Mouse (Mus musculus): ENCODE data around the gene Mlph. TPM values are rescaled to one million over a fixed set of nuclear protein-coding genes. Genes with fewer than 3 reads are reported as not detected.

Gene Mlph
- polyA plus RNA-seq, 1 experiment = not detected

DNA sequence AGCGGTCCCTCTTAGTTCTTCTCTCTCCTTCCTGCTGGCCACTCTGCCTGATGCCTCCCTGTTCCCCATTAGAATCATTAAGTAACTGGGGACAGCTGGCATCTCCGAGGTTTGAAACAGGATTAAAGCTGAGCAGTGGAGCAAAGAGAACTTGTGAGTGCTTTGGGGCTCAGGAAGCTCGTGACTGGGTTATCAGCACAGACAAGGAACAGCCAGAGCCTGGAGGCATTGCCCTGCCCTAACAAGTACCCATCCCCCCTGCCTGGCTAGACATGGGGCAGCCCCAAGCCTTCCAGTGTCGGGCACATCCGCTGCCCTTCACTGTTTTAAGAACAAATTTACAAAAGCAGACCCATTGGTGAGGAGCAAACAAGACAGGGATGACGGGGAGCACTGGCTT is 2.6 kb downstream of the Mlph start:
- Histone ChIP-seq H3K4me1 (ENCODE audit: control insufficient read depth, insufficient read depth, low read length) (no peaks in the 10 kb centered on the region), H3K27ac (ENCODE audit: control insufficient read depth, insufficient read depth, low read depth, low read length, poor library complexity) (no peak overlapping the region), H3K4me3 (replicated peaks; ENCODE audit: control insufficient read depth, low read depth, low read length) (no peak overlapping the region)
- TF ChIP-seq POLR2A (IDR thresholded peaks at IDR 0.05; ENCODE audit: borderline replicate concordance, control insufficient read depth, low read depth, low read length) (no peak), CTCF (IDR thresholded peaks at IDR 0.05; ENCODE audit: control insufficient read depth, insufficient read depth, low read length) (no peak)
- 47% methylated on average over 6 of the region's 6 CpGs for WGBS

DNA sequence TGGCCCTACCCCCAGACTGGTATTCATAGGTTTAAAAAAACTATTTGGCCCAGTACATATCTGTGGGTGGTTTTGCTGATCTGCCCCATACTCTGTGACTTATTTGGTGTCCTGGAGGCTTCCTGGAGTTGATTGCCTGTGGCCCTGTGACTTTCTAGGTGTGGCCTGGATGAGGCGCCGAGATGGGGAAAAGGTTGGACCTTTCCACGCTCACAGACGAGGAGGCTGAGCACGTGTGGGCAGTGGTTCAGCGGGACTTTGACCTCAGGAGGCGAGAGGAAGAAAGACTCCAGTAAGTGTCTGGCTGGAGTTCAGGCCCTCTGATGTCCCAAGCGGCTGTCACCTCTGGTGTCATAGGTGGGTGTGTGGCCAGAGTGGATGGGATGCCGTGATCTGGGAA is 6.8 kb downstream of the Mlph start:
- Histone ChIP-seq H3K4me3 (replicated peaks; ENCODE audit: control insufficient read depth, low read depth, low read length) (no peak overlapping the region), H3K4me1 (ENCODE audit: control insufficient read depth, insufficient read depth, low read length) (no peaks in the 10 kb centered on the region), H3K27ac (ENCODE audit: control insufficient read depth, insufficient read depth, low read depth, low read length, poor library complexity) (no peak overlapping the region)
- no peak for TF ChIP-seq CTCF (IDR thresholded peaks at IDR 0.05; ENCODE audit: control insufficient read depth, insufficient read depth, low read length)
- no peak for TF ChIP-seq POLR2A (IDR thresholded peaks at IDR 0.05; ENCODE audit: borderline replicate concordance, control insufficient read depth, low read depth, low read length)
- 77% methylated on average over 9 of the region's 9 CpGs for WGBS

DNA sequence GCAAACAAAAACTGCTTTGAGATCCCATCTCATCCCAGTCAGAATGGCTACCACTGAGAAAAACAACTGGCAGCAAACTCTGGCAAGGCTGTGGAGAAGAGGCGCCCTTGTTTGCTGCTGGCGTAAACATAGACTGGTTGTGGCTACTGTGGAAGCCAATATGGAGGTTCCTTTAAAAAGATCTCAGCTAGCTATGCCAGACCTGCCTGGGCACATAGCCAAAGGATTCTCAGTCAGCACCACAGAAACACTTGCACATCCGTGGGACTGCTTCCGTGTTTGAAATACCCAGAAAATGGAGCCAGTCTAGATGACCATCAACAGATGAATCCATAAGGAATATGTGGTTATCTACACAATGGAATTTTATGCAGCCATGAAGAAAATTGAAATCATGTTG is 11.1 kb downstream of the Mlph start:
- no peaks in the 10 kb centered on the region for H3K4me1 ChIP-seq (ENCODE audit: control insufficient read depth, insufficient read depth, low read length)
- 57% methylated on average over 4 of the region's 4 CpGs for WGBS

DNA sequence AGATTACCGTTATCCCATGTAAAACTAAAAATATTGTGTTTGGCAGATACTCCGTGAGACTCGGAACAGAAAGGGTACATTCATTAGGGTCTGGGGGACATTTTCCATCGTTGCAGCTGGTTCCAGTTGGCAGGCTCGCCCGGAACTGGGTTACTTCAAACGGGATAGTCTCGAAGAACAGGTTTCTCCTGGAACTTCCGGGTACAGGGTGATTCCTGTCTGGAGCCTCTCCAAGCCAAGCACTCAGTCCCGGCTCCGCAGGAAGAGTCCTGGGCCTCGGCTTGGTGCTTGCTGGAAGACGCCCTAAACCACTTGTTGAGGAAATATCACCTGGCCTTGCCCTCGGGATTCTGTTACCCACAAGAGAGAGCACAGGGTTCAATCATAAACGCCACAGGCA is 12.4 kb downstream of the Mlph start:
- no peaks in the 10 kb centered on the region for H3K4me1 ChIP-seq (ENCODE audit: control insufficient read depth, insufficient read depth, low read length)
- H3K27ac ChIP-seq (ENCODE audit: control insufficient read depth, insufficient read depth, low read depth, low read length, poor library complexity) = no peak overlapping the region
- 56% methylated on average over 15 of the region's 15 CpGs for WGBS
- TF ChIP-seq POLR2A (IDR thresholded peaks at IDR 0.05; ENCODE audit: borderline replicate concordance, control insufficient read depth, low read depth, low read length) (no peak), CTCF (IDR thresholded peaks at IDR 0.05; ENCODE audit: control insufficient read depth, insufficient read depth, low read length) (no peak)
- no peak overlapping the region for H3K4me3 ChIP-seq (replicated peaks; ENCODE audit: control insufficient read depth, low read depth, low read length)

More for the DNA sequence above, 11.1 kb downstream of the Mlph start:
- TF ChIP-seq CTCF (IDR thresholded peaks at IDR 0.05; ENCODE audit: control insufficient read depth, insufficient read depth, low read length) (no peak), POLR2A (IDR thresholded peaks at IDR 0.05; ENCODE audit: borderline replicate concordance, control insufficient read depth, low read depth, low read length) (no peak)
- no peak overlapping the region for H3K27ac ChIP-seq (ENCODE audit: control insufficient read depth, insufficient read depth, low read depth, low read length, poor library complexity)
- H3K4me3 ChIP-seq (replicated peaks; ENCODE audit: control insufficient read depth, low read depth, low read length) = no peak overlapping the region

DNA sequence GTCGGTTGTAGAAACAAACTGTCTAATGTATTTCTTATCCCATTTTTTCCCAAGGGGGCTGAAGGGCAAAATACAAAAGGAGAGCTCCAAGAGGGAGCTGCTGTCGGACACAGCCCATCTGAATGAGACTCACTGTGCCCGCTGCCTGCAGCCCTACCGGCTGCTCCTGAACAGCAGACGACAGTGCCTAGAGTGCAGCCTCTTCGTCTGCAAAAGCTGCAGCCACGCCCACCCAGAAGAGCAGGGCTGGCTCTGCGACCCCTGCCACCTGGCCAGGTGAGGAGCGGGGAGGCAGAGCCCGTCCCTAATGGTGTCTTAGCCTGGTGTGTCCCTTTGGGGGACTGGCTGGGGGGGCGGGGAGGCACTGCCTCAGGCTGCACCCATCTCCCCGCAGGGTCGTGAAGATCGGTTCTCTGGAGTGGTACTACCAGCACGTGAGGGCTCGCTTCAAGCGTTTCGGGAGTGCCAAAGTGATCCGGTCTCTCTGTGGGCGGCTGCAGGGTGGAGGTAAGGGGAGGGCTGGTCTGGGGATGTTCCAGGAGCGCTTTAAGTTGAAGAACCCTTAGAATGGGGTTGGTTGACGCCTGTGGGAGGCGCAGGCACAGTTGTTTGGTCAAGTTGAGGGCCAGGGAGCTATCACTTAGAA is 13.2 kb downstream of the Mlph start:
- 17% methylated on average over 23 of the region's 23 CpGs for WGBS
- no peaks in the 10 kb centered on the region for H3K4me1 ChIP-seq (ENCODE audit: control insufficient read depth, insufficient read depth, low read length)
- H3K27ac ChIP-seq (ENCODE audit: control insufficient read depth, insufficient read depth, low read depth, low read length, poor library complexity) = no peak overlapping the region
- TF ChIP-seq CTCF (IDR thresholded peaks at IDR 0.05; ENCODE audit: control insufficient read depth, insufficient read depth, low read length) (no peak), POLR2A (IDR thresholded peaks at IDR 0.05; ENCODE audit: borderline replicate concordance, control insufficient read depth, low read depth, low read length) (no peak)
- H3K4me3 ChIP-seq (replicated peaks; ENCODE audit: control insufficient read depth, low read depth, low read length) = no peak overlapping the region

DNA sequence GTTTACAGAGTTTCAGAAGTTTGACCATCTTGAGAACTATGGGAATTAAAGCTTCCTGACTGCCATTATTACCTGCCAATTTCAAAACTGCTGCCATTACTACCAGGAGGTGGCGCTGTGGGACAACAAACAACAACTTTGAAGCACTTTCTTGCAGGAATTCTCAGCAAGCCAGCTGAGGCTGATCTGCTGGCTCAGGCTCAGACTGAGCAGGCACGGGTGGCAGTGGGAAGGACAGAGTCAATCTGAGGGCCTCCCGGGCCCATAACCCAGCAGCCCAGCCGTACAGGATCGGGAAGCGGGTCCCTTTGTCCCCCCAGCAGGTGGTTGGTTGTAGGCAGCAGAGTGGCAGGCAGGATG is 13.7 kb downstream of the Mlph start:
- TF ChIP-seq POLR2A (IDR thresholded peaks at IDR 0.05; ENCODE audit: borderline replicate concordance, control insufficient read depth, low read depth, low read length) (no peak), CTCF (IDR thresholded peaks at IDR 0.05; ENCODE audit: control insufficient read depth, insufficient read depth, low read length) (peak; percentile 40; the same call in 1 of the 2 replicates)
- H3K27ac ChIP-seq (ENCODE audit: control insufficient read depth, insufficient read depth, low read depth, low read length, poor library complexity) = no peak overlapping the region
- 20% methylated on average over 6 of the region's 6 CpGs for WGBS
- no peak overlapping the region for H3K4me3 ChIP-seq (replicated peaks; ENCODE audit: control insufficient read depth, low read depth, low read length)
- H3K4me1 ChIP-seq (ENCODE audit: control insufficient read depth, insufficient read depth, low read length) = no peaks in the 10 kb centered on the region

DNA sequence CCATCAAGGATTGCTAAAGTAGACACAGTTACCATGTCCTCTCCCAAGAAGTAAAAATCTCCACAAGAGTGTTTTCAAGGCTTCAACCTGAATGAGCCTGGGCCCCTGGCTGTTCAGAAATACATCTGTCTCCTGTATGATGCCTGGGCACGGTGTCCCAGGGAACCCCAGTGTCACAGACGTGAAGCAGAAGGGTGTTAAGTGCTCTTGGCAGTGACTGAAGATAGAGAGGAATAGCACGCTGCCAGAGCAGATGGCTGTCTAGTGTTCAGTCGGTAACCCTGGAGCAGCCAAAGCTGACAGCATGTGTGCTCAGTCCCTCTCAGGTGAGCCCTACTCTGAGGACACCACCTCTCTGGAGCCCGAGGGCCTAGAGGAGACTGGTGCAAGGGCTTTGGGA is 18.1 kb downstream of the Mlph start:
- no peaks in the 10 kb centered on the region for H3K4me1 ChIP-seq (ENCODE audit: control insufficient read depth, insufficient read depth, low read length)
- TF ChIP-seq POLR2A (IDR thresholded peaks at IDR 0.05; ENCODE audit: borderline replicate concordance, control insufficient read depth, low read depth, low read length) = no peak
- no peak for TF ChIP-seq CTCF (IDR thresholded peaks at IDR 0.05; ENCODE audit: control insufficient read depth, insufficient read depth, low read length)
- H3K4me3 ChIP-seq (replicated peaks; ENCODE audit: control insufficient read depth, low read depth, low read length) = no peak overlapping the region
- WGBS = 73% methylated on average over 5 of the region's 5 CpGs
- no peak overlapping the region for H3K27ac ChIP-seq (ENCODE audit: control insufficient read depth, insufficient read depth, low read depth, low read length, poor library complexity)

DNA sequence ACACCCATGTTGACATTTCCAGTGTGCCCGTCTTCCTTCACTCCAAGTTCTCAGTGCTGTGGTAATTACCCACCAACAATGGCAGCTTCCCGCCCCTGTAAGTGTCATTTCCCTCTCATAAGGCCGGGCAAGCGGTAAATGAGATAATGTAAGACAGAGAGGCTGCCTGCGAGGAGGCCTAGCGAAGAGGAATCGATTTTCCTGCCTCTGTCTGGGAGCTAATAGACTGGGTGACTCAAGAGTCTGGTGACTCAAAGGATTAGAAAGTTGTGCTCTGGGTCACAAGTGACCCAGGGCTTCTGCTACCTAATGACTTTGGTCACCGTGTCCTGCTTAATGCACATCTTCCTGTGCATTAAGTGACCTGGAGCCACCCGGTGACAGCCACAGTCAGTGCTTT is 22.1 kb downstream of the Mlph start:
- TF ChIP-seq POLR2A (IDR thresholded peaks at IDR 0.05; ENCODE audit: borderline replicate concordance, control insufficient read depth, low read depth, low read length) = no peak
- TF ChIP-seq CTCF (IDR thresholded peaks at IDR 0.05; ENCODE audit: control insufficient read depth, insufficient read depth, low read length) = no peak
- no peak overlapping the region for H3K27ac ChIP-seq (ENCODE audit: control insufficient read depth, insufficient read depth, low read depth, low read length, poor library complexity)
- H3K4me3 ChIP-seq (replicated peaks; ENCODE audit: control insufficient read depth, low read depth, low read length) = no peak overlapping the region
- no peaks in the 10 kb centered on the region for H3K4me1 ChIP-seq (ENCODE audit: control insufficient read depth, insufficient read depth, low read length)
- 84% methylated on average over 9 of the region's 9 CpGs for WGBS

DNA sequence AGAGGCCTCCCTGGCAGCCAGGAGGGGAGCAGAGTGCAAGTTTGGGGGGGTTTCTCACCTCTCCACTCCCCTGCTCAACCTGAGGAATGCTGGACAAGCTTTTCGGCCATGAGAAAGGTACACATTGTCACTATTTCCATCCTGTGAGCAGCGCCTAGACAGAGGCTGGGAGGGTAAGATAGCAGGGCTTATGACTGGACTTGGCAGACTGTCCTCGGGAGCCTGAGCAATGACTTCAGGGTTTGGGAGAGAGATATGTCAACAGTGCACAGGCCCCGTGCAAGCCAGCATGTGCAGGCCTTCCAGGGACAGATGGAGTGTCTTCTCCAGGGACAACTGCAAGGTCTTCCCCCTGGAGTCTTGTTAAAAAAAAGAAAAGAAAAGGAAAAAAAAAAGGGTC is 25.1 kb downstream of the Mlph start:
- H3K4me3 ChIP-seq (replicated peaks; ENCODE audit: control insufficient read depth, low read depth, low read length) = no peak overlapping the region
- TF ChIP-seq CTCF (IDR thresholded peaks at IDR 0.05; ENCODE audit: control insufficient read depth, insufficient read depth, low read length) (no peak), POLR2A (IDR thresholded peaks at IDR 0.05; ENCODE audit: borderline replicate concordance, control insufficient read depth, low read depth, low read length) (no peak)
- H3K4me1 ChIP-seq (ENCODE audit: control insufficient read depth, insufficient read depth, low read length) = no peaks in the 10 kb centered on the region
- H3K27ac ChIP-seq (ENCODE audit: control insufficient read depth, insufficient read depth, low read depth, low read length, poor library complexity) = no peak overlapping the region
- WGBS = 73% methylated on average over 4 of the region's 4 CpGs

Data from bone marrow, adult 2 months (tissue).